Mouse (Mus musculus) T-helper 17 cell (primary cell): ENCODE results near the gene Ccdc87.

Source experiments
- in situ Hi-C, 2 experiments: fragments of 300-600 bp; cut with MboI, MseI; formaldehyde crosslinking; loops; 1 replicate in 1 of 2; 2 replicates in 1 of 2; pipeline ENCODE4 v1.15.1; 2025; ENCODE audit warnings: high pct_unique_total_duplicates in 2 of 2

Gene Ccdc87

GRCm38 (mm10) chr19:4889791-4890190, 50.6 kb downstream of the Ccdc87 start:
- in situ Hi-C loops = loop anchor here in 1 of 2 experiments (25.0 kb wide), 1 partner anchor 1273 kb away; no protein-coding TSS in a partner anchor

- in situ Hi-C loops = loop anchor here in 1 of 2 experiments (25.0 kb wide), 1 partner anchor 1271 kb away; no protein-coding TSS in a partner anchor
Measured at GRCm38 (mm10) chr19:4891798-4892197, 52.6 kb downstream of the Ccdc87 start.
